Mouse (Mus musculus) embryonic fibroblast, embryonic 13.5 days (primary cell): ENCODE results near the gene Lrrc46.

ENCODE experiments used
- CTCF ChIP-seq: IDR thresholded peaks from 2 replicates; pipeline ENCODE4 v1.5.1; 2011; ENCODE audit warnings: mild to moderate bottlenecking, control low read depth, low read length, moderate library complexity, borderline replicate concordance; ENCODE audit not compliant: insufficient read depth
- POLR2A ChIP-seq: IDR thresholded peaks from 2 replicates; pipeline ENCODE4 v1.6.1; 2011; ENCODE audit warnings: low read depth, mild to moderate bottlenecking, control low read depth, low read length, moderate library complexity

- TF ChIP-seq POLR2A (no peak), CTCF (no peak)
Measured at GRCm38 (mm10) chr11:97048090-97048650, 7.0 kb upstream of the Lrrc46 start.
